Mouse (Mus musculus): Measurements from ENCODE around the gene Gm44503.

DNA sequence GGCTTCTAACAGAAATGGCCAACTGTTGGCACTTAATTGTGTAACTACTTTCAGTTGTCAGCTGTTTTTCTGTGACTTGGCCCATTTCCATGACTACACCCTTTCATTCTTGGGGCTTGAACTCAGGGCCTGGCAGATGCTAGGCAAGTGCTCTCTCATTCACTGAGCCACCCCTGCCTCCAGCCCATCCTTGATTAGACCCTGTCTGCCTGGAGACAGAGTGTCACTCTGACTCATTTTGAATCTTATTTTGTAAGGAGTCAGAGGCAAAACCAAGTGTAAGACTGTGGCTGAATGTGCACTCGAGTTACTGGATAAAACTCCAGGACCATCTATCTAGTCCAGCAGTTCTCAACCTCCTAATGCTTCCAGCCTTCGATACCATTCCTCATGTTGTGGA, 89.3 kb downstream of the Gm44503 start:
- TF ChIP-seq GATA1 (IDR thresholded peaks at IDR 0.05; ENCODE audit: borderline replicate concordance, low read length) (no peak), FLI1 (IDR thresholded peaks at IDR 0.05; ENCODE audit: low read length) (no peak)

Measured in megakaryocyte, embryonic 14.5 days (primary cell).